Mouse (Mus musculus) CD8-positive naive resting alpha-beta T cell, adult 2 months (primary cell): ENCODE results near the gene Itih3.
A peak's percentile ranks its signal among the peaks of the same experiment; 100 is the strongest.

Source experiments
- DNase-seq, 2 experiments: peaks; one replicate each; pipeline ENCODE4 v3.0.0; 2022; ENCODE audit warnings: low read depth in 2 of 2, low spot score in 2 of 2

The Itih3 gene

DNA sequence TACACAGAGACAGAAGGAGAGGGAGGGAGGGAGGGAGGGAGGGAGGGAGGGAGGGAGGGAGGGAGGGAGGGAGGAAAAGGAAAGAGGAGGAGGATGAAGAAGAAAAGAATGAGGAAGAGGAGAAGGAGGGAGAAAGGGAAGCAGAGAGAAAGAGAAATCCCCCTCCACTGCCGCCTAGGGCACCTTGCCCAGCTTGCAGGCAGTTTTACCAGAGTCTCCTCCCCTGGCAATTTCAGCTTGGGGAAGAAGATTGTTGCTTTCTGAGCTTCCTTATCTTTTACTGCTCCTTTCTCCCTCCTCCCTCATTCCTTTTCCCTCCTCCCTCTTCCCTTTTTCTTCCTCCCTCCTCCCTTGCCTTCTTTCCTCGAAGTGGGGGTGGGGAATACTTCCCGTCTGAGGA is 20.5 kb downstream of the Itih3 start:
- no peak for DNase-seq

DNA sequence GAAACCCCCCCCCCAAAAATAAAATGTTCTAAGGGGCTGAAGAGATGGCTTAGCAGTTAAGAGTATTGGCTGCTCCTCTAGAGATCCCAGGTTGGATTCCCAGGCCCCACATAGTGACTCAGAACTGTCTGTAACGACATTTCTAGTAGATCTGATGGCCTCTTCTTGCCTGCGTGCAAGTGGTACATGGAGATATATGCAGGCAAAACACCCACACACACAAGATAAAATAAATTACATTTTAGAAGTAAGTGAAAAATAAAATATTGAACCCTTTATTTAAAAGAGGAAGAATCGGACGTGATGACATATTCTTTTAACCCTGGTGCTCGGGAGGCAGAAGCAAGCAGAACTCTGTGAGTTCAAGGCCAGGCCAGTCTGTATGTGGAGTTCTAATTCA is 20.9 kb downstream of the Itih3 start:
- no peak for DNase-seq

DNA sequence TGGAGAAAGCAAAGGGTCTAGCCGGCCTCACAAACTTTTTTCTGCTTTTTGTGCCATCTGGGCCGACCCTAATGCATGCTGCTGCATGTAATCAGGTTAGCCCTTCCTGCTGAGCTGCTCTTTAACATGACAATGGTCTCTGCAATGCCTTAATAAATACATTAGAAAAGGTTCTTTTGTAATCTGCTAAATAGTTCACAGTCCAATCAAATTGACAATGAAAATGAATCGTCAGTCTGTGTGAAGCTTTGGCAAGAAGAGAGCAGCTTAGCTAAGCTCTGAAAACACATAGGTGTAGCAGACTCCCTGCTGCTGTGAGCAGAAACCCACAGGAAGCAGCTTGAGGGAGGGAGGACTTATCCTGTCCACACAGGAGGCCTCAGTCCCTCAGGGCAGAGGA is 23.6 kb downstream of the Itih3 start:
- DNase-seq: no peak

DNA sequence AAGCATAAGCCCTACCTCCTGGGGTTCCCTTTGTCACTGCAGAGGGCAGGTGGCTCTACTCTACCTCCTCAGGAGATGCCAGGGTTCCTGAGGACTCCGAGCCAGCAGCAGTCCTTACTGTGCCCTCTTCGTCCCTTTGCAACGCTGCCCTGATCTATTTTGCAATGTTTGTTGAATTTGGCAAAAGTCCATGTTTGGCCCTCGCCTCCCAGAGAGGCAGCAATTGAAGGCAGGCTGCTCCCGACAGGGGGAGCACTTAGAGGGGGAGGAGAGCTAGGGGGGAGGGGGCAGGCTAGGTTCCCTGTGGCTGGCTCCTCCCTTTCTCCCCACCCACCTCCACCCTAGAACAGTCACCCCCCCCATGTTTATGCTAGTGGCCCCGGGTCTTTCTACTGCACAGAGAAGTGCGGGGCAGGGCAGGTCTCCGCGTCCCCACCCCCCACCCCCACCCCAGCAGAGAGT is 35.3 kb downstream of the Itih3 start:
- DNase-seq: no peak

DNA sequence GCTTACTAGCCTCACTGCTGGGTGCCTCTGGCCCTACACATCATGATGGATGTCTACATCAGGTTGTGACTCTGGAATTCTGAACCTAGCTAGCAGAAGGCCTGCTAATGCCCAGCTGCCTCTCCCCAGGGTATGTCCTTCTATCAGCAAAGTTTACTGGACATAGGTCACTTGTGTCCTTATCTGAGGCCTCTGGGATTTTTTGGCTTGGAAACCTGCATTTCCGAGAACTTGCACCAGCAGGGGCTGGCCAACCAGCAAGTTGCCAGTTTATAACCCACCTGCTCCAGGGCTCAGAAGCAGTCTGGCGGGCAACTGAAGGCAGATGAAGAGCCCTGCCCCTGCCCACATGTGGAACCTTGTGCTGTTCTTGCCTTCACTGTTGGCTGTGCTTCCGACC is 37.4 kb downstream of the Itih3 start, which contains the start of gene Itih4:
TSS of gene Itih4 (plus strand) at position 273 of the 400 bp plus-strand sequence.
- no peak for DNase-seq

DNA sequence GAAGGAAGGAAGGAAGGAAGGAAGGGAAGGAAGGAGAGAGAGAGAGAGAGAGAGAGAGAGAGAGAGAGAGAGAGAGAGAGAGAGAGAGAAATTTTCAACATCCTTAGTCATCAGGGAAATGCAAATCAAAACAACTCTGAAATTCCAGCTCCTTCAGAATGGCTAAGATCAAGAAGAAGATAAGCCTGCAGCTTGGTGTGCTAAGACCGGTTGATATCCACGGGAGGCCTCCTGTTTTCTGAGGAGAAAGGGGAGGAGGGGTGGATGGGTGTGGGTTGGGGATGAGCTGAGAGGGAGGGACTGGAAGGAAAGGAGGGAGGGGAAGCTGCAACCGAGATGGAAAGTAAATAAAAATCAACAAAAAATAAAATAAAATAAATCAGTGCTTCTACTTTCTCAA is 38.3 kb downstream of the Itih3 start:
- no peak for DNase-seq

- DNase-seq: no peak
Measured at GRCm38 (mm10) chr14:30881718-30882108, 41.8 kb downstream of the Itih3 start.

GRCm38 (mm10) chr14:30880811-30881717 is 42.5 kb downstream of the Itih3 start:
- no peak for DNase-seq

GRCm38 (mm10) chr14:30880251-30880650 is 43.3 kb downstream of the Itih3 start:
- no peak for DNase-seq

DNA sequence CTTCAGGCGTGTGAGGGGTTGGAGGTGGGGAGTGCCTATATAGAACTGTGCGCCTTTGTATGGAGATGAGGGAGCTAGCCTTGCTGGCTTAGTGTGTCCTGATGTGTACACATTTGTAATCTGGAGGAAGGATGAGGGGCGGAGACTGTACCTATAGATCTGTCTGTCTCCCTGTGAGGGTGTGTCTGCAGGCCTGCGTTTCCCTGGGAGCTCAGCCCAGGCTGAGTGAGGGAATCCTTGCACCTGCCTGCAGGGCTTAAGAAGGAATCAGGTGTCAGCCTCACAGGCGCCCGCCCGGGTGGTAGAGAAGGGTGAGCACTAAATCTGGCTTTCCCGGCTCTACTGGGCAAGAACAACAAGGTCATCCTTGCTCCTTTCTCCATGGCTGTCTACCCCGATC is 43.8 kb downstream of the Itih3 start:
- DNase-seq: no peak

GRCm38 (mm10) chr14:30878958-30879571 is 44.5 kb downstream of the Itih3 start, which contains the start of gene Mustn1:
TSS of gene Mustn1 (plus strand) at chr14:30879200.
- DNase-seq: no peak

DNA sequence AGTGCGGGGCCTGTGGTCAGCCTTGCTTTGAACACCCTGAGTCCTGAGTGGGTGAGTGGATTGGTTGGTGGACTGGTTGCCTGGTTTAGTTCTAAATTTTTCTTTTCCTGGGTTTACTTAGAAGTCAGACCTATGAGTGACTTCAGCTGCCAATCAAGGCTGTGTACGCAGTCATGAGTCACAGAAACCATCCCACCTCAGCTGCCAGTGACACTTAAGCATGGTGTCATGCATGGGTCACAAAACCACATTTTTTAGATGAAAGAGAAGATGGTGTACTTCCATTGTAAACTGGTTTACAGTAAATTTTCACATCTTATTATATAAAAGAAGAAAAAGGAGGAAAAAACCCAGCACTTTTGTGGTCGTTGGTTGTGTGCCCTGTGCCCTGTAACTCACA is 45.7 kb downstream of the Itih3 start:
- DNase-seq: no peak

GRCm38 (mm10) chr14:30876451-30876850 is 47.1 kb downstream of the Itih3 start:
- no peak for DNase-seq

GRCm38 (mm10) chr14:30875955-30876354 is 47.6 kb downstream of the Itih3 start:
- DNase-seq: no peak

- DNase-seq: no peak
Measured at GRCm38 (mm10) chr14:30875130-30875865, 48.3 kb downstream of the Itih3 start.

GRCm38 (mm10) chr14:30874095-30874700 is 49.4 kb downstream of the Itih3 start:
- DNase-seq: no peak

DNA sequence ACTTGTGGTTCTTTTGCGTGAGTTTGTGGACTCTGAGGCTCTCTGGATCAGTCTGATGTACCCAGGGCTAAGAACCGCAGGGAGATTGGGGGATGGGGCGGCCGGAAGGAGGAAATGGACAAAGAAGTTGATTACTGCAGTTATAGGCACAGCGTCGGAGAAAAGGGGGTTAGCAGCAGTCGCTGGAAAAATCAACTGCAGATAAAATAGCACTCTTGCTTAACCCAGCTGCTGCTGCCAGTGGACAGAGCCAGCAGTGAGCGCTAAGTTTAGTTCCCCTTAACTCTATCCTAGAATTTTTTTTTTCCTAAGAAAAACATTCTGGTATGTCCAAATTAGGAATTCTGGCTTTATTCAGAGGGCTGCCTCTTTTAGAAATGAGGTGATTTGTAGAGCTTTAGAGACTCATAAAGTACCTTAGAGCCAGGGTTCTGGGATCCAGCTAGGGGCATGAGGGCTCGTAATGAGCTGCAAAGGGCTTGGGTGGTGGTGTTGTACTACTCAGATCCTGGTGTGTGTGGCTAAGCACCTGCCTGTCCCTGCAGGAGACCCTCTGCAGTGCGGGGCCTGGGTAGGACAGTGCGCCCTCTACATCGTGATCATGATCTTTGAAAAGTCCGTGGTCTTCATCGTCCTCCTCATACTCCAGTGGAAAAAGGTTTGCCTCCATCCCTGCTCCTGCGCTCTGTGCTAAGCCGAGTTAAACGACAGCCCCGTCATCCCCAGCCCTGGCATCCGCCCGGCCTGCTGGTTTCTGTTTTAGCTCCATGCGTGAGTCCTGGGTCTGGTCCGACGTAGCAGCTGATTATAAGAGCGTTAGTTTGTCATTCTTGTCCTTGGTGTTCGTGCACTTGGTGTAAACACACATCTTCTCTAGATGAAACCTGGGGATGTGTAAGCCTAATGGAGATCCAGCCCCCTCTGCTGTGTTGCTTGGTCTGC is 53.1 kb downstream of the Itih3 start:
- no peak for DNase-seq

- DNase-seq: no peak
Measured at GRCm38 (mm10) chr14:30869391-30869801, 54.2 kb downstream of the Itih3 start.

DNA sequence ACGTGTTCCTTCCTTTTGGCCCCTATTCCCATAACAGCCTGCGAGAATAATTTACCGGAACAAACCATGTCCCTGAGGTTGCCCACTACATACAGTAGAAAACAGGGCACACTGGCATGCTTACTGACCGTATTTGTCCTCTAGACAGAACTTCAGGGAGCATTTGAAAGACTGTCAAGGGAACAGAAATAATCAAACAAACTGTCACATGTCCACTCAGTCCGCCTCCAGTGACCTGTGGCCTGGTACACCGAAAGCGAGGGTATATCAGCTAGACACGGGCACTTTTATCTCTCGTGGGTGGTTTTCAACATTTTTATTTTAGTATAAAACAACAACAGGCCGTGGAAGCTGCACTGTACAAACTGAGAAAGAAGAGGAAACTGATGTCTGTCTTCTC is 54.7 kb downstream of the Itih3 start:
- DNase-seq: no peak

- peak; percentile 22 to 48 for DNase-seq
Measured at GRCm38 (mm10) chr14:30867042-30867441, 56.5 kb downstream of the Itih3 start.
